Mouse (Mus musculus): Measurements from ENCODE around the gene Tspan4.
A peak's percentile ranks its signal among the peaks of the same experiment; 100 is the strongest.

- TF ChIP-seq CTCF (IDR thresholded peaks at IDR 0.05; ENCODE audit: extremely low read depth, insufficient read length, insufficient replicate concordance, low read depth, low read length) (no peak), POLR2A (IDR thresholded peaks at IDR 0.05; ENCODE audit: low read depth, low read length) (peak; percentile 68)
Measured at GRCm38 (mm10) chr7:141475011-141475804, at the start of gene Tspan4, which contains the start of gene Polr2l.

All from small intestine, adult 2 months (tissue).